Mouse (Mus musculus) stomach, embryonic 14.5 days (tissue): ENCODE results near the gene Olfr186. TPM values are rescaled to one million over a fixed set of nuclear protein-coding genes. Genes with fewer than 3 reads are reported as not detected.
"Not testable (repeated sequence)": the region's sequence is repeated elsewhere in the genome, so short reads cannot be mapped to it uniquely, and the experiment has no call there.

Experiments
- ATAC-seq: fragments of 200-750 bp; cut with Nextera tagmentation; 2 replicates; pipeline ENCODE4 v1.8.0; 2017; ENCODE audit warnings: low read depth, moderate TSS enrichment; ENCODE audit not compliant: insufficient number of reproducible peaks, insufficient read depth, low FRiP score
- H3K27ac ChIP-seq: fragments of 300-500 bp; sonication (generic); 2 replicates; pipeline ENCODE4 v1.5.1; 2014; ENCODE audit warnings: mild to moderate bottlenecking, low read length, moderate library complexity, mixed read lengths
- H3K27me3 ChIP-seq: fragments of 300-500 bp; sonication (generic); 2 replicates; pipeline ENCODE4 v1.6.1; 2014; ENCODE audit warnings: low read length, control low read depth, mixed read lengths; ENCODE audit not compliant: control insufficient read depth, insufficient read depth
- H3K36me3 ChIP-seq: fragments of 300-500 bp; sonication (generic); 2 replicates; pipeline ENCODE4 v1.6.1; 2014; ENCODE audit warnings: mild to moderate bottlenecking, control low read depth, low read length, moderate library complexity, mixed read lengths; ENCODE audit not compliant: control insufficient read depth, insufficient read depth
- H3K4me1 ChIP-seq: fragments of 300-500 bp; sonication (generic); 2 replicates; pipeline ENCODE4 v1.6.1; 2014; ENCODE audit warnings: low read length, control low read depth, mixed read lengths; ENCODE audit not compliant: control insufficient read depth, insufficient read depth
- H3K4me2 ChIP-seq: fragments of 300-500 bp; sonication (generic); replicated peaks from 2 replicates; pipeline ENCODE4 v1.6.1; 2014; ENCODE audit warnings: low read depth, low read length, control low read depth
- H3K4me3 ChIP-seq: fragments of 300-500 bp; sonication (generic); 2 replicates; pipeline ENCODE4 v1.5.1; 2014; ENCODE audit warnings: low read depth, low read length, control low read depth
- H3K9ac ChIP-seq: fragments of 300-500 bp; sonication (generic); replicated peaks from 2 replicates; pipeline ENCODE4 v1.6.1; 2014; ENCODE audit warnings: low read depth, mild to moderate bottlenecking, control low read depth, low read length, moderate library complexity, mixed read lengths
- H3K9me3 ChIP-seq: fragments of 300-500 bp; sonication (generic); 2 replicates; pipeline ENCODE4 v1.6.1; 2016; ENCODE audit warnings: low read depth, low read length, control low read depth; ENCODE audit not compliant: control insufficient read depth
- WGBS: fragments of 180-500 bp; shearing (Covaris S2); extraction: QIAGEN DNeasy Blood & Tissue Kit; methylation state at CpG from one replicate; pipeline ENCODE4 v1.1.7; 2014; 5-methylcytosine and 5-hydroxymethylcytosine counted together
- polyA plus RNA-seq: library from polyadenylated mRNA; unstranded; fragments of >200 nt; fragmentation: Nextera tagmentation; extraction: Ambion mirVana; gene quantifications from 2 replicates; pipeline ENCODE4 v1.2.1, GENCODE M21; 2014

Gene Olfr186
- 0.17 TPM in 1 of 2 replicates, not detected in the other for polyA plus RNA-seq

DNA sequence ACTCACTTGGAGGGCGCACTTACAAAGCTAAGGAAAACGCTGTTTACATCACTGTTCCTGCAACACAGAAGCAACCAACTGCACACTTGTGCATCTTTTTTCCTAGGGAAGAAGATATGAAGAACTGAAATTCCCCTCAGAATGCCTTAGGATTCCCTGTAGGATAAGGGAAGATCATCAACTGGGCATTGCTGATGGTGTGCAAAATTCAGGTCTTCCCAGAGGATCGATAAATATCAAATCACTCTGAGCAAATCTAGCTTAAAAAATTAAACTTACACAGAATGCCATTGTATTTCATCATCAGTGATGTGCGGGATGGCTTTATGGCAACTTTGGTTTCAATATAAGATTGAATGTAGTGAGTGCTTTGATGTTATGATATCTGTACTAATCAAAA lies at the start of gene Olfr186:
Gene Olfr186, minus strand, starts transcription at position 101 of the 400 bp plus-strand sequence.
- no peak within 1 kb of the TSS for H3K27ac ChIP-seq
- H3K4me1 ChIP-seq: no peaks in the 10 kb centered on the region
- 88% methylated on average over 4 of the region's 4 CpGs for WGBS
- H3K36me3 ChIP-seq: no peaks in the 10 kb centered on the region
- no peak within 1 kb of the TSS for H3K4me3 ChIP-seq
- H3K9me3 ChIP-seq: no peaks in the 10 kb centered on the region
- no peak within 1 kb of the TSS for H3K4me2 ChIP-seq
- no peak within 1 kb of the TSS for H3K9ac ChIP-seq
- no peaks in the 10 kb centered on the region for H3K27me3 ChIP-seq
- ATAC-seq: no peak

DNA sequence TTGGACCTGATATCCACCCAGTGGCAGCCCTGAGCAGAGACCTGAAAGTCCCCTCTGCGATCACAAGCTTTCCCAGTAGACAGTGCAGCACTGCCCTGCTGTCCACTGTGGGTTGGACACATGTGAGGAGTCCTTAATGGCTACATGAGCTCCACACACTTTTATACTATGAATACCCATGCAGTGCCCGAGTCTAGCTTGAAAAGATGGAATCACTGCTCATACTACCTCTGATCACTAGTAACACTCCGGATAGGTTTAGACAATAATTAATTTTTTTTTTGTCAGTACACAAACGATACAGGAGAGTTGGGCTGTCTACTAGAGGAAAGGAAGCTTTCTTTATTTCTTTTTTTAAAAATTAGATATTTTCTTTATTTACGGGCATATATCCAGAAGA lies 47.8 kb upstream of the Olfr186 start, which contains the start of gene Olfr190:
Gene Olfr190, minus strand, starts transcription at position 101 of the 400 bp plus-strand sequence.
- no peak for ATAC-seq
- WGBS: 83% methylated on average over 5 of the region's 5 CpGs
- Histone ChIP-seq H3K27me3 (no peaks in the 10 kb centered on the region), H3K36me3 (no peaks in the 10 kb centered on the region), H3K4me1 (no peaks in the 10 kb centered on the region), H3K9me3 (no peaks in the 10 kb centered on the region), H3K4me2 (no peak within 1 kb of the TSS), H3K4me3 (no peak within 1 kb of the TSS), H3K9ac (no peak within 1 kb of the TSS), H3K27ac (no peak within 1 kb of the TSS)

DNA sequence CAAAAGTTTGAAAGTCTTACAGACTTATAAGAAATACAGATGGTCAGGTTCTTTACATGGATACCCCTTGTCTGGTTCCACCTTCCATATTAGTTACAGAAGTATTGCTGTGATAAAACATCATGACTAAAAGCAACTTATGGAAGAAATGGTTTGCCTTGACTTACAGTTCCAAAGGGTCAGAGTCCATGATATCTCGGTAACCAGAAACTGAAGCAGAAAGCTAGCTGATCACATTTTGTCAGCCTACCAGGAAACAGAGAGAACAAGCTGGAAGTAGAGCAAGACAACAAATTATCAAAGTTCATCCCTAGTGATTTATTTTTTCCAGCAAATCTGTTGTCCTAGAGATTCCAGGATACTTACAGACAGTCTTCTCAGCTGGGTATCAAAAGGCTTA lies 43.4 kb upstream of the Olfr186 start:
- H3K27ac ChIP-seq: no peak overlapping the region
- H3K27me3 ChIP-seq: no peaks in the 10 kb centered on the region
- no peak overlapping the region for H3K4me2 ChIP-seq
- no peaks in the 10 kb centered on the region for H3K4me1 ChIP-seq
- no peak for ATAC-seq
- no peaks in the 10 kb centered on the region for H3K9me3 ChIP-seq
- no peaks in the 10 kb centered on the region for H3K36me3 ChIP-seq
- WGBS: 86% methylated on average over 1 of the region's 1 CpGs
- no peak overlapping the region for H3K4me3 ChIP-seq
- H3K9ac ChIP-seq: no peak overlapping the region

DNA sequence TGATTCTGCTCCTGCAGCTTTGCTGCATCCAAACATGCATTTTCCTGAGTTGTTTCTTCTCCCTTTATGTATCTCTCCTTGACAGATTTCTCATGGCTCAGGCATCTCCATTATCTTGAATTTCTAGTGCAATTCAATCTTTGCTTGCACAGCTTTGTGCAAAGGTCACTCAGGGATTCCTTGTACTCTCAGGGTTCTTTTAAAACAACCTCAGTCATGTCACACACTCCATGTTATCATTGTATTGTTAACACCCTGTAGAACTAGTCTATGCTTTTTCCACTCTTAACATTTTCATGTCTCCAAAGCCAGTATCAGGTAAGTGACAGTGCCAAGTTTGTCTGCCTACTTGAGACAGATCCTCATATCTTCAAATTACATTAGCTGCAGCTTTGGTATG lies 41.7 kb upstream of the Olfr186 start:
- Histone ChIP-seq H3K36me3 (no peaks in the 10 kb centered on the region), H3K4me3 (no peak overlapping the region), H3K27ac (no peak overlapping the region), H3K4me1 (no peaks in the 10 kb centered on the region), H3K27me3 (no peaks in the 10 kb centered on the region), H3K9ac (no peak overlapping the region), H3K9me3 (no peaks in the 10 kb centered on the region), H3K4me2 (no peak overlapping the region)
- no peak for ATAC-seq

DNA sequence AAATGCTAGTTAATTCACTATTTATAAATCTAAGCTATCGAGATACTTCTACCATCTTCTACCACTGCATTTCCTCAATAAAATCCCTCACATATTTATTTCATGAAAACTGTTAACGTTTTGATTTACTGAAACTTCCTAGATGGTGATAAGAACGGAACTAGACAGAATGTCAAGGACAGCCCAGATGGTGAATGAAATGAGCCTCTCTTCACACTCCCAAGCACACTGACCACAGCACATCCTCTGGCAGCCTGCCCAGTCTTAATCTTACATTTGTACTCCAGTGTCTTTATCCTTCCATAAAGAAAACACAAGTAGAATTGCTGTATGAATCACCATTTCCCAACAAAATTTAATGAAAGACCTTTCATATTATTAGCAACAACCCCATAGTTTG lies 32.3 kb upstream of the Olfr186 start:
- not testable (repeated sequence) for H3K4me3 ChIP-seq, H3K4me2 ChIP-seq, H3K4me1 ChIP-seq, H3K9ac ChIP-seq, H3K27ac ChIP-seq, H3K27me3 ChIP-seq, H3K36me3 ChIP-seq, H3K9me3 ChIP-seq, ATAC-seq
- WGBS: 48% methylated on average over 3 of the region's 3 CpGs

DNA sequence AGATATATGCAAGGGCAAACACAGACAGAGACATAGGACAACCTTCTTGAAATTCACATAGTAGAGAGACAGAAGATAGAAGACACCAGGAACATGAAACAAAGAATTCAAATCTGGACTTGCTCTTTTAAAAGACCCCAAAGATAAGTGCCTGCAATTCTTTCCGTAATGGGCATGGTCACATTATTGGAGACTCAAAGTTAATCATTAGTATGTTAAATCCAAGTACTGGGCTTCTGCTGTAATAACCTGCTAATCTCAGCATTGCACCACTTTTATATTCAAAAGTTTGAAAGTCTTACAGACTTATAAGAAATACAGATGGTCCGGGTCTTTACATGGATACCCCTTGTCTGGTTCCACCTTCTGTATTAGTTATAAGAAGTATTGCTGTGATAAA lies 19.2 kb upstream of the Olfr186 start:
- H3K4me1 ChIP-seq: not testable (repeated sequence)
- WGBS: 91% methylated on average over 2 of the region's 2 CpGs

DNA sequence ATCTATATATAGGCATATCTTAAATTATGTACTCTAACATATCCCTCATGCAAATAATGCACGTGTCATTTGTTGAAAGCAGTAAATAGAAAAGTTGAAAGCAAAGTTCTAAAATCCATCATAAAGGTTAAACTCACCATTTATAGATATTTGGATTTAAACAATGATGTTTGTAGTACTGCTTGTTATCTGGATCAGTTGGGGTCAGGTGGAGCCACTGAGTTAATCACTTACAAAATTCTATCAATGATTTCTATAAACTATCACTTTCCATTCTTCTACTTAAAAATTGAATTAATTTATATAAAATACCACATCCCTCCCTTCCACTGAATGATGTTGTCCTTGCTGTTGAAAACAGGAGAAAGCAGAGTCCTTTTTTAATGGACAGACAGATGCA lies 18.8 kb upstream of the Olfr186 start:
- no peak overlapping the region for H3K4me2 ChIP-seq
- H3K4me1 ChIP-seq: no peaks in the 10 kb centered on the region
- H3K9ac ChIP-seq: no peak overlapping the region
- ATAC-seq: no peak
- no peaks in the 10 kb centered on the region for H3K27me3 ChIP-seq
- no peak overlapping the region for H3K27ac ChIP-seq
- no peaks in the 10 kb centered on the region for H3K36me3 ChIP-seq
- no peak overlapping the region for H3K4me3 ChIP-seq
- 72% methylated on average over 1 of the region's 1 CpGs for WGBS
- H3K9me3 ChIP-seq: no peaks in the 10 kb centered on the region

More for the DNA sequence above, 19.2 kb upstream of the Olfr186 start:
- not testable (repeated sequence) for H3K9me3 ChIP-seq, ATAC-seq, H3K9ac ChIP-seq, H3K27me3 ChIP-seq, H3K4me2 ChIP-seq, H3K27ac ChIP-seq, H3K4me3 ChIP-seq, H3K36me3 ChIP-seq

DNA sequence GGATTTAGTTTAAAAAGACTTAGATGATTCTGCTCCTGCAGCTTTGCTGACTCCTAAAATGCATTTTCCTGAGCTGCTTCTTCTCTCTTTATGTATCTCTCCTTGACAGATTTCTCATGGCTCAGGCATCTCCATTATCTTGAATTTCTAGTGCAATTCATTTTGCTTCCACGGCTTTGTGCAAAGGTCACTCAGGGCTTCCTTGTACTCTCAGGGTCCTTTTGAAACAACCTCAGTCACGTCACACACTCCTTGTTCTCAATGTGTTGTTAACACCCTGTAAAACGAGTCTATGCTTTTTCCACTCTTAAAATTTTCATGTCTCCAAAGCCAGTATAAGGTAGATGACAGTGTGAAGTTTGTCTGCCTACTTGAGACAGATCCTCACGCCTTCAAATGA lies 17.5 kb upstream of the Olfr186 start:
- H3K36me3 ChIP-seq: no peaks in the 10 kb centered on the region
- ATAC-seq: no peak
- no peaks in the 10 kb centered on the region for H3K4me1 ChIP-seq
- WGBS: 69% methylated on average over 4 of the region's 4 CpGs
- no peak overlapping the region for H3K4me3 ChIP-seq
- H3K9me3 ChIP-seq: no peaks in the 10 kb centered on the region
- H3K9ac ChIP-seq: no peak overlapping the region
- H3K27me3 ChIP-seq: no peaks in the 10 kb centered on the region
- no peak overlapping the region for H3K27ac ChIP-seq
- H3K4me2 ChIP-seq: no peak overlapping the region

DNA sequence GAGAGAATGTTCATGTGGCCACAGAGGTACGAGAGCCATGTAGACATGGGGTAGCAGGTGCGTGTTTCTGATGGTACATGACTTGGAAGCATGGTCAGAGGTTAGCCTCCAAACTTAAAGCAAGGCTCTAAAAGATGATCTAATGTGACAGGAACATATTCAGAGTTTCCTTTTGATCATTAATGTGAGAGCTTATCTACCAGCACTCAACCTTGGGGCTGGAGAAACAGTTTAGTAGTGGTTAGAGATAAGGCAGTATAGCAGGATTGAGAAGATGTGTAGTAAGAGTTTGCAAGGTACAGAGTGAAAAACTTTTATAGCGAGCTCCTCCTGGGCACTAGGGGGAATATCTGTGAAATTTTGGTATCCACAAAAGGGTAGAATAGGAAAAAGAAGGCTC lies 15.7 kb upstream of the Olfr186 start:
- no peaks in the 10 kb centered on the region for H3K9me3 ChIP-seq
- no peaks in the 10 kb centered on the region for H3K27me3 ChIP-seq
- no peak for ATAC-seq
- no peak overlapping the region for H3K27ac ChIP-seq
- no peaks in the 10 kb centered on the region for H3K36me3 ChIP-seq
- WGBS: 78% methylated on average over 3 of the region's 3 CpGs
- H3K9ac ChIP-seq: no peak overlapping the region
- H3K4me2 ChIP-seq: no peak overlapping the region
- no peak overlapping the region for H3K4me3 ChIP-seq
- no peaks in the 10 kb centered on the region for H3K4me1 ChIP-seq
